Mouse (Mus musculus) monocyte, adult 59 days (primary cell): Measurements from ENCODE around the gene Trim6. TPM values are rescaled to one million over a fixed set of nuclear protein-coding genes. Genes with fewer than 3 reads are reported as not detected.

Source experiments
- total RNA-seq, 2 experiments: library from RNA; stranded (reverse); gene quantifications; one replicate each; pipeline ENCODE4 v1.2.4; 2023

Trim6 gene
- under 1 TPM; 0.24 to 0.39 TPM for total RNA-seq

DNA sequence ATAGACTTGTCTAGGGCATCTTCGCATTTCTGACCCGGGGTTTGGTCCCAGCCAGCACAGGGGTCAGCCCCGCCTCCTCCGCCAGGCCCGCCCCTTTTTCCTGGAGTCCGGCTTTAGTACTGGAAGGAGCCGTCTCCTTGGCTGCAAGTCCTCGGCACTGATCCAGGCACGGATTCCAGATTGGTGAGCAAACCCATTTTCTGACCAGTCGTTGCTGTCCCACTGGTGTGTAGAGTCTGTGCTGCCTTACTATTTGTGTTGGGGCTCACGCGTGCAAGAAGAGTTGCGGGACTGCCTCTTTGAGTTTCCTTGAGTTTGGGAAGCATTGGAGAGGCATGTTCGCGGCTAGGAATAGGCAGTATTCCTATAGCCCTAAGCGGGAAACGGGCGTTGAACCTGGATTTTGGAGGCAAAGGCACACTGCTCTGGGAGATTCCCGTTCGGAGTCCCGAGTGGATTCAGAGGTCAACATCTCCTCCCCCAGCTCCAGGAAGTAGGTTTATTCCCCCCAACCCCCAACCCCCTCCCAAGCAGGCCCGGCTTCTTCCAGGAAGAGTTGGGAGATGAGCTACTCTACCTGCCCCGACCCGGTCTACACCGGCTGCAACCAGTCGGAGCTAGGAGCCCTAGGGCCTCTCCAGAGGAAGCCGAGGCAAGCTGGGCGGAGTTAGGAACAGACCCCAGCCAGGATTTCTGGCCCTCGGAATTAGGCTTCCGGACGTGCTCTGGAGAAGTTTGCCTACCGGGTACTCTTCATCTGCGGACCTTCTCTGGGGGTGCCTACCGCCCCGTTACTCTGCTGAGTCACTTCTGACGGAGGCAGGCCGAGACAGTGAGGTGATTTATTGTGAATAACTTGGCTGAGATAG lies at the start of gene Trim6:
Trim6 (plus strand) TSS at position 93 of the 869 bp plus-strand sequence.

DNA sequence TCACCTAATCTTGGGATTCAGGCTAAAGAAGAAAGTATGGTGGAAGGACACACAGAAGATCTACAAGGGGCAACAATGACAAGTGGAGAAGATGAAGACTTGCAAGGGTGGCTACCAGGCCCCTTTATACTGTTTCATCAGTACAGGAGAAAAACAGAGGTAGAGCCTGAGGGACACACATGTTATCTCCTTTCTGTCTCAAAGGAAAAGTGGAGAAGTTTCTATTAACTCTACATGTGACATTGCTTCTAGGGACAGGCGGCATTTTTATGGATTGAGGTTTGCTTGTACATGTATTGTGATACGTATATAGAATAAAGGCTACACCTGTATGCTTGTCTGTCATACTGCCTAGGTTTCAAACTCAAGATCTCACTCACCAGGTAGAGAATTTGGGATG lies 35.3 kb upstream of the Trim6 start, which contains the start of gene Olfr648:
Olfr648 (minus strand) TSS at position 101 of the 400 bp plus-strand sequence.

DNA sequence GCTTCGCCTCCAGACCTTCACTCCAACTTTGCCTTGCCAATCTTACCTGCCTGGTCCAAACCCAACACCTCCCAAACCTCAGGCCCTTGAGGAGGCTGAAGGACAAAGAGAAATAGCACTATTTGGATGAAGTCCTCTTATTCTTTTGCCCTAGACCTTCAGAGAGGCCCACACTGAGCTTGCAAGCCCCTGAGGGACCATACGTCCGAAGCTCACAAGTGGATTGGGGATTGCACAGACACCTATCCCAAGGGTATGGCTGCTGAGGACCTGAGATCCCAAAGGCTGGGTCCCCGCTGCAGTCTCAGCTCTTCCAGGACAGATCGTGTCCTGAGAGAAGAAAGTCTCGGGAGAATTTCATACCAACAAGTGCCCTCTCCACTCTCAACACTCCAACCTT lies 22.7 kb upstream of the Trim6 start, which contains the start of gene Olfr649:
Olfr649 (minus strand) TSS at position 101 of the 400 bp plus-strand sequence.

DNA sequence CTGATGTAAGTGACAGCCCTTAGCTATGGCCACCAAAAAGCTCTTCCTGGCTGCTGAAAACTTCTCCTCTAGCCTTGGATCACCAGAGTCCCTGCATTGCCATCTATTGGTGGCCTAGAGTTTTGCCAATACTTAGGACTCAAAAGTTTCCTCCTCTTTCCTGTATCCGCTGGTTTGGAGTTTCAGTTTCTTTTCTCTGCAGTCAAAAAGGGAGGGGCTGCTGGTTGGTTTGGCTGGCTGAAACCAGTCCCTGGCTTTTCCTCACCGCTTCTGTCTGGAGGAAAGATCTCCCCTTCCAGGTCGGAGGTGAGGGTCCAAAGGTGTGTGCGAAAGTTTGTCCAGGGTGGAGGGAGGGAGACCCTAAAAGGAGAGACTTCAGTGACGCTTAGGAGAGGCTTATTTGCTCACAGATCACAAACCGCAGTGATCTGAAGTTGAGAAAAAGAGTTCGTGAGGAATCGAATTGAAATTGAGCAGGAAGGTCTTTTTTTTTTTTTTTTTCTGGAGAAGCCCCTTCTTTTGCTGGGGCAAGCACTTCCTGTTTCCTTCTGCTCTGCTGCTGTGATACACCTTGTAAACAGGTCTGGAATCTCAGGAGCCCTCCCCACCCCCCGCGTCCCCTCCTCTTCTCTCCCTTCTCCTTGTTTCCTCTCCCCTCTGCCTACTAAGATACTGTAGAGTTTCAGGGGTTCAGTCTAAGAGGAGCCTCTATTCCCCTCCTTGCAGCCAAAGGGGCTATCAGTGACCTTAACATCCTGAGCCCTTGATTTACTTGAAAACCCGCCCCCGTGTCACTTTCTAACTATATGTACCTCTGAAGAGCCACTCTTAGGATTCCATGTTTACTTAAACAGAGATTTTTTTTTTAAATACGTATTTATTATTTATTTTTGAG lies 25.9 kb downstream of the Trim6 start, which contains the start of gene Trim34a:
Trim34a (plus strand) TSS at position 171 of the 895 bp plus-strand sequence.

Other genes starting within 250 kb of the Trim6 start
- gene Olfr635, start 247.6 kb upstream of the Trim6 start, total RNA-seq, result not detected
- not detected for gene Olfr638, start 220.0 kb upstream of the Trim6 start, total RNA-seq
- under 1 TPM; 0.09 to 0.10 TPM for gene Olfr639, start 201.5 kb upstream of the Trim6 start, total RNA-seq
- gene Olfr640, start 193.2 kb upstream of the Trim6 start, total RNA-seq, result not detected
- gene Olfr641, start 183.3 kb upstream of the Trim6 start, total RNA-seq, result not detected
- not detected for gene Olfr642, start 166.1 kb upstream of the Trim6 start, total RNA-seq
- not detected for gene 4930516K23Rik, start 157.3 kb upstream of the Trim6 start, total RNA-seq
- gene Olfr644, start 146.9 kb upstream of the Trim6 start, total RNA-seq, result not detected
- gene Olfr645, start 133.3 kb upstream of the Trim6 start, total RNA-seq, result not detected
- gene Olfr646, start 113.9 kb upstream of the Trim6 start, total RNA-seq, result under 1 TPM in 1 of 2 experiments, not detected in 1; 0.15 TPM
- gene Ubqln5, start 89.0 kb upstream of the Trim6 start, total RNA-seq, result not detected
- not detected for gene Olfr643, start 81.4 kb upstream of the Trim6 start, total RNA-seq
- gene Ubqln3, start 75.5 kb upstream of the Trim6 start, total RNA-seq, result not detected
- not detected for gene Ubqlnl, start 68.2 kb upstream of the Trim6 start, total RNA-seq
- gene Olfm5, start 54.0 kb upstream of the Trim6 start, total RNA-seq, result not detected
- not detected for gene Olfr648, start 35.4 kb upstream of the Trim6 start, total RNA-seq
- not detected for gene Olfr649, start 22.8 kb upstream of the Trim6 start, total RNA-seq
- 10 to 100 TPM; 20.9 to 21.9 TPM for gene Trim34a, start 25.7 kb downstream of the Trim6 start, total RNA-seq
- gene Trim5, start 69.3 kb downstream of the Trim6 start, total RNA-seq, result 10 to 100 TPM; 13.3 to 15.3 TPM
- gene Trim12a, start 96.7 kb downstream of the Trim6 start, total RNA-seq, result 10 to 100 TPM; 43.9 to 46.9 TPM
- 1 to 10 TPM; 1.9 to 2.5 TPM for gene Trim34b, start 110.7 kb downstream of the Trim6 start, total RNA-seq
- 10 to 100 TPM; 27.5 to 28.4 TPM for gene Trim12c, start 134.6 kb downstream of the Trim6 start, total RNA-seq
- 10 to 100 TPM in 1 of 2 experiments, 1 to 10 TPM in 1; 9.3 to 11.8 TPM for gene Trim30b, start 151.1 kb downstream of the Trim6 start, total RNA-seq
- gene Trim30c, start 182.0 kb downstream of the Trim6 start, total RNA-seq, result 1 to 10 TPM; 4.3 to 7.5 TPM
- 10 to 100 TPM; 71.1 to 87.8 TPM for gene Trim30a, start 246.4 kb downstream of the Trim6 start, total RNA-seq